Mouse (Mus musculus): ENCODE results near the gene Psph. TPM values are rescaled to one million over a fixed set of nuclear protein-coding genes. Genes with fewer than 3 reads are reported as not detected.
"Not testable (repeated sequence)": the region's sequence is repeated elsewhere in the genome, so short reads cannot be mapped to it uniquely, and the experiment has no call there.

The Psph gene
- polyA plus RNA-seq (2016; fragmentation: Nextera tagmentation; extraction: Ambion mirVana) = 28.5 and 28.6 TPM in 2 replicates

DNA sequence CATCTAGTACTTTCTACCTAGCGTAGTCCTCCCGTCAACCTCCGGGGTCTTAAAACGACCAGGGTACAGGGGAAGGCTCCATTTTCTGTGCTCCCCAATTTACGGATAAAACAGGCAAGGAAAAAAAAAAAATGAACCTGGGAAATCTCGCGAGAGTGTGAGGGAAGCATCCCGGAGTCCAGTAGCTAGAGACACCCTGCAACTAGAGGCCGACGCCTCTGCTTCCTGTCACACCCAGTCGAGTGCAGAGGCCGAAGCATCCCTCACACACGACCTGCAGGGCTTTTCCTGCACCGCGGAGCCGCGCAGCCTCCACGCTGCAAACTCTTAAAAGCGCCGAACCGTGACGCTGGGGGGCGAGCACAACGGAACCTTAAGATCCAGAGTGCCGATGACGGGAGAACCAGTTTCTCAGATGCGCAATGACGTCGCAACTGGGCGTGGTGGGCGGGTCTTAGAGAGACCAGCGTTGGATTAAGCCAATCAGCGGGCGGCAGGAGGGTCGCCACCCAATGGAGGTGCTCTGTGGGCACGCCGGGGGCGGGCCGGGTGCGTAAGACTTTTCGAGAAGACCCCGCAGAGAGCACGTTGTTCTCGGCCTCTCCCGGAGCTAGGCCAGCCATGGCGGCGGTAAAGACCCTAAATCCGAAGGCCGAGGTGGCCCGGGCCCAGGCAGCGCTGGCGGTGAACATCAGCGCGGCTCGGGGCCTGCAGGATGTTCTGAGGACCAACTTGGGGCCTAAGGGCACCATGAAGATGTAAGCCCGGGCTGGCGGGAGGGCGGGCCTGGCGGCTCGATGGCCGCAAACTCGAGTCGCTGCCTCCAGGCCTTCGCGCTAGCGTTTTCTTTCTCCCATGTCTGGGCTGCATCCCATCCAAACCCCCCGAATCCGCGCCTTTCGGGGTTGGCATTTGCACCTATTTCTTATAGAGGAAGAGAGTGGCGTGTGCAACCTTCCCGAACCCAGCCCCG lies at the start of gene Psph:
Psph (minus strand) TSS at position 632 of the 973 bp plus-strand sequence.
- Histone ChIP-seq H3K4me2 (peak within 1 kb of the TSS; percentile 70), H3K27ac (peak within 1 kb of the TSS; percentile 99), H3K9ac (replicated peaks) (peak within 1 kb of the TSS; percentile 94), H3K4me1 (replicated peaks) (peaks cover 18% of the 10 kb centered on the region), H3K9me3 (no peaks in the 10 kb centered on the region), H3K27me3 (no peaks in the 10 kb centered on the region), H3K4me3 (replicated peaks) (peak within 1 kb of the TSS; percentile 91), H3K36me3 (peaks cover 35% of the 10 kb centered on the region)
- ATAC-seq (ENCODE audit: insufficient number of reproducible peaks, insufficient read depth, low FRiP score, low TSS enrichment, low read depth) = peak; percentile 99
- under 1% methylated on average over 73 of the region's 73 CpGs for WGBS

- H3K4me3 ChIP-seq (replicated peaks); H3K27me3 ChIP-seq; ATAC-seq (ENCODE audit: insufficient number of reproducible peaks, insufficient read depth, low FRiP score, low TSS enrichment, low read depth); H3K27ac ChIP-seq; H3K4me2 ChIP-seq; H3K9me3 ChIP-seq; H3K9ac ChIP-seq (replicated peaks): not testable (repeated sequence)
- WGBS = 92% methylated on average over 8 of the region's 8 CpGs
- peaks cover 59% of the 10 kb centered on the region for H3K36me3 ChIP-seq
- H3K4me1 ChIP-seq (replicated peaks) = peaks cover 18% of the 10 kb centered on the region
Measured at GRCm38 (mm10) chr5:129790591-129790990, 3.3 kb upstream of the Psph start.

DNA sequence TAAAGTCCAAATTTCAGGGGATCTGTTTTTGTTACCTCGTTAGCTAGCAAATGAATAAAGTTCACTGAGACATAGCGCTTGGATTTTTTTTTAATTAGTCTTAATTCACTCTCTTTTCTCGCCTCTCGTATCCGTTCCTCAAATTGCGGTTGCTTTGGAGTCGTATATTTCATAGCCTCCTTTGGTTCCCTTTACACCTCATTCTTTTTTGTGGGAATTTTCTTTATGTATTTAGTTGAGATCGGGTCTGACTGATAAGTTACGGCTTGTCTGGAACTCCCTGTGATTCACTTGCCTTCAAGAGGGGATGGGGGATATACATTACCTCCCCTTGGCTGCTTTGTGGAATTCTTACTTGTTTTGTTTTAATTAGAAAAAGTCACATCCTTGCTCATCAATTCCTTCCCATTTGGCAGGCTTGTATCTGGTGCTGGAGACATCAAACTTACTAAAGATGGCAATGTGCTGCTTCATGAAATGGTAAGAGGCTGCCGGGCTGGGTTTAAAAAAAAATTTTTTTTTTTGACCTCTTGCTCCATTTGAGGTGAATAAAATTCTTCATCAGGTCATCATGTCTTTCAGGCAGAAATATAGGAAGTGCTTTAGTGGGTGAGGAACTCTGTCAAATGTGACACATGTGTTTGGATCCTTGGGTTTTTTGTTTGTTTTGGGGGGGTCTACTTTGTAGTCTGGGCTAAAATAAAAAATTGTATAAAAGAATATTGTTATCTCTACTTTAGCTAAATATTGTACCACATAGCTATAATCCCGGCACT lies 757 bp upstream of the Psph start:
- ATAC-seq (ENCODE audit: insufficient number of reproducible peaks, insufficient read depth, low FRiP score, low TSS enrichment, low read depth) = no peak
- H3K27ac ChIP-seq = peak overlapping the region; percentile 99
- no peaks in the 10 kb centered on the region for H3K27me3 ChIP-seq
- H3K4me2 ChIP-seq = peak overlapping the region; percentile 70
- peaks cover 18% of the 10 kb centered on the region for H3K4me1 ChIP-seq (replicated peaks)
- peaks cover 44% of the 10 kb centered on the region for H3K36me3 ChIP-seq
- 13% methylated on average over 11 of the region's 11 CpGs for WGBS
- H3K9ac ChIP-seq (replicated peaks) = peak overlapping the region; percentile 94
- H3K4me3 ChIP-seq (replicated peaks) = peak overlapping the region; percentile 91
- H3K9me3 ChIP-seq = no peaks in the 10 kb centered on the region

GRCm38 (mm10) chr5:129786161-129786560 lies 1.1 kb downstream of the Psph start:
- peak overlapping the region; percentile 94 for H3K9ac ChIP-seq (replicated peaks)
- no peak for ATAC-seq (ENCODE audit: insufficient number of reproducible peaks, insufficient read depth, low FRiP score, low TSS enrichment, low read depth)
- WGBS = 79% methylated on average over 6 of the region's 6 CpGs

DNA sequence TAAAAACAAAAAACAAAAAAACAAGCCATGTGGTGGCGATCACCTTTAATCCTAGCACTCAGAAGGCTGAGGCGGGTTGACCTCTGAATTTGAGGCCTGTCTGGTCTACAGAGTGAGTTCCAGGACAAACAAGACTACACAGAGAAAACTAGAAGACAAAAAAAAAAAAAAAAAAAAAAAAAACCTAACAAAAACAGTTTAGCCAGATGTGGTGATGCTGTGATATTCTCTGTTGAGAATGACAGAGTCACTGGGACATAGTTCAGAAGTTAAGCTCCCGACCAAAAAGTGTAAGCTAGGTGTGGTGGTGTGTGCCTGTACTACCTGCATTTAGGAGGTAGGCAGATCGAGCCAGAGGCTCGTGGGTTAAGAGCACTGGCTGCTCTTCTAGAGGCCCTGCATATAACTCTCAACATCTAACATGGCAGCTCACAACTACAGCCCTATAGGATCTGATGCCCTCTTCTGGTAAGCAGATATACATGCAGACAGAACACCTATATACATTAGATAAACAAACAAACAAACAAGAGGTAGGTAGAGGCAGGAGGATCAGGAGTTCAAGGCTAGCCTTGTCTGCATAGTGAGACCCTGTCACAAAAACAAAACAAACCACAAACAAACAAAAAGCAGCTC lies 1.9 kb downstream of the Psph start:
- H3K9ac ChIP-seq (replicated peaks) = no peak overlapping the region
- H3K4me3 ChIP-seq (replicated peaks) = no peak overlapping the region
- H3K4me2 ChIP-seq = no peak overlapping the region
- WGBS = 91% methylated on average over 5 of the region's 5 CpGs
- H3K36me3 ChIP-seq = peaks cover 21% of the 10 kb centered on the region
- ATAC-seq (ENCODE audit: insufficient number of reproducible peaks, insufficient read depth, low FRiP score, low TSS enrichment, low read depth) = no peak
- H3K4me1 ChIP-seq (replicated peaks) = peaks cover 18% of the 10 kb centered on the region
- H3K9me3 ChIP-seq = no peaks in the 10 kb centered on the region
- H3K27me3 ChIP-seq = no peaks in the 10 kb centered on the region
- no peak overlapping the region for H3K27ac ChIP-seq

More at GRCm38 (mm10) chr5:129786161-129786560, 1.1 kb downstream of the Psph start:
- Histone ChIP-seq H3K4me3 (replicated peaks) (peak overlapping the region; percentile 91), H3K27me3 (no peaks in the 10 kb centered on the region), H3K9me3 (no peaks in the 10 kb centered on the region), H3K36me3 (peaks cover 27% of the 10 kb centered on the region), H3K27ac (peak overlapping the region; percentile 99), H3K4me1 (replicated peaks) (peaks cover 18% of the 10 kb centered on the region), H3K4me2 (peak overlapping the region; percentile 58)

DNA sequence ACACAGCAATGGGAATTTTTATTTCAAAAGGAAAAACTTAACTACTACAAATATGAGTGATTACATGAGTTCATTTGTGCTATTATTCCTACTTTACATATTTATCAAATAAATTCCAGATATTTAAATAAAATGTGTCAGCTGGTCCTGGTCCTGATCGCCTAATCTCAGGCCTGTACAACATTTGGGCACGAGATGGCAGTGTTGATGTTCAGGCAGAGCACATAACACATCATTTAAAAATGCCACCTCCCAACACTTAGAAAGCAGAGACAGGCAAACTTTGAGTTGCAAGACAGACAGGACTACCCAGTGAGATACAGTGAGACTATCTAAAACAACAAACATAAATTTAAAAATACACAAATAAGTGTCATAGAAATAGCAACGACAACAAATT lies 5.0 kb downstream of the Psph start:
- no peaks in the 10 kb centered on the region for H3K9me3 ChIP-seq
- no peak overlapping the region for H3K9ac ChIP-seq (replicated peaks)
- peaks cover 11% of the 10 kb centered on the region for H3K4me1 ChIP-seq (replicated peaks)
- H3K27ac ChIP-seq = no peak overlapping the region
- no peaks in the 10 kb centered on the region for H3K27me3 ChIP-seq
- no peak overlapping the region for H3K4me3 ChIP-seq (replicated peaks)
- no peak overlapping the region for H3K4me2 ChIP-seq
- ATAC-seq (ENCODE audit: insufficient number of reproducible peaks, insufficient read depth, low FRiP score, low TSS enrichment, low read depth) = no peak
- H3K36me3 ChIP-seq = no peaks in the 10 kb centered on the region
- 54% methylated on average over 3 of the region's 3 CpGs for WGBS

- WGBS = 94% methylated on average over 3 of the region's 3 CpGs
- no peak overlapping the region for H3K9ac ChIP-seq (replicated peaks)
- peak overlapping the region; percentile 83; the same call in 1 of the 2 replicates for H3K4me2 ChIP-seq
- H3K36me3 ChIP-seq = no peaks in the 10 kb centered on the region
- H3K9me3 ChIP-seq = no peaks in the 10 kb centered on the region
- H3K27ac ChIP-seq = no peak overlapping the region
- H3K4me3 ChIP-seq (replicated peaks) = no peak overlapping the region
- ATAC-seq (ENCODE audit: insufficient number of reproducible peaks, insufficient read depth, low FRiP score, low TSS enrichment, low read depth) = no peak
- no peaks in the 10 kb centered on the region for H3K27me3 ChIP-seq
- H3K4me1 ChIP-seq (replicated peaks) = peaks cover 7% of the 10 kb centered on the region
Measured at GRCm38 (mm10) chr5:129780131-129780530, 7.1 kb downstream of the Psph start.

GRCm38 (mm10) chr5:129778996-129779716 lies 8.1 kb downstream of the Psph start:
- Histone ChIP-seq H3K27me3 (no peaks in the 10 kb centered on the region), H3K9me3 (no peaks in the 10 kb centered on the region), H3K4me1 (replicated peaks) (peaks cover 7% of the 10 kb centered on the region), H3K4me2 (peak overlapping the region; percentile 83), H3K36me3 (no peaks in the 10 kb centered on the region), H3K9ac (replicated peaks) (peak overlapping the region; percentile 72), H3K4me3 (replicated peaks) (peak overlapping the region; percentile 56), H3K27ac (peak overlapping the region; percentile 47)
- peak; percentile 93 for ATAC-seq (ENCODE audit: insufficient number of reproducible peaks, insufficient read depth, low FRiP score, low TSS enrichment, low read depth)
- 2% methylated on average over 32 of the region's 32 CpGs for WGBS

GRCm38 (mm10) chr5:129778348-129778995 lies 8.8 kb downstream of the Psph start:
- Histone ChIP-seq H3K9me3 (no peaks in the 10 kb centered on the region), H3K4me2 (peak overlapping the region; percentile 83), H3K9ac (replicated peaks) (peak overlapping the region; percentile 72), H3K27ac (no peak overlapping the region), H3K36me3 (no peaks in the 10 kb centered on the region), H3K27me3 (no peaks in the 10 kb centered on the region), H3K4me1 (replicated peaks) (peaks cover 7% of the 10 kb centered on the region), H3K4me3 (replicated peaks) (peak overlapping the region; percentile 56)
- no peak; the same call in 1 of the 2 replicates for ATAC-seq (ENCODE audit: insufficient number of reproducible peaks, insufficient read depth, low FRiP score, low TSS enrichment, low read depth)
- 40% methylated on average over 11 of the region's 11 CpGs for WGBS

DNA sequence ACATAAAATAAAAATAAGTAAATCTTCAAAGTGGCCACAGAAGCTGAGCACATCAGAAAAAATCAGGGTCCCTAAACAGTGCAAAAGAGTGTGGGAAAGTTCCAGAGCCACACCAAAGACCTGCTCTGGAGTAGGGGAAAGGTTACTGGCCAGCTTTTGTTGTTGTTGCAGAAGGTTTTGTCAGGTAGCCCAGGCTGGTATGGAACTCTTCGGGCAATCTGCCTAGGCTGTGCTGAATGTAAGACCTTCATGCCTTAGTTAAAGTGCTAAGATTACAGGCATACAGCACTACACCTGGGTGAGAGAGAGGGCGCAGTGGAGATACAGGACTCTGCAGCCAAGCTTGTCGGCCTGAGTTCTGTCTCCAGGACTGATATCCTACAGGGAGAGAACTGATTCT lies 12.6 kb downstream of the Psph start:
- Histone ChIP-seq H3K27me3 (no peaks in the 10 kb centered on the region), H3K4me2 (no peak overlapping the region), H3K9ac (replicated peaks) (no peak overlapping the region), H3K27ac (no peak overlapping the region), H3K36me3 (peaks cover 15% of the 10 kb centered on the region; the same call in 1 of the 2 replicates), H3K4me1 (replicated peaks) (peaks cover 5% of the 10 kb centered on the region), H3K4me3 (replicated peaks) (no peak overlapping the region), H3K9me3 (no peaks in the 10 kb centered on the region)
- ATAC-seq (ENCODE audit: insufficient number of reproducible peaks, insufficient read depth, low FRiP score, low TSS enrichment, low read depth) = no peak
- WGBS = 90% methylated on average over 3 of the region's 3 CpGs

All from limb, embryonic 12.5 days (tissue).